Mouse (Mus musculus): Measurements from ENCODE around the gene Bnc1. TPM values are rescaled to one million over a fixed set of nuclear protein-coding genes. Genes with fewer than 3 reads are reported as not detected.

Bnc1 gene
- total RNA-seq, 2 experiments from 2014 or later = 0.08 TPM; not detected in 1

Other genes starting within 250 kb of the Bnc1 start
- gene Ramac, start 229.4 kb downstream of the Bnc1 start, total RNA-seq (2021) = 10 to 100 TPM; 31.5 to 35.9 TPM
- gene 3110040N11Rik, start 202.8 kb downstream of the Bnc1 start, total RNA-seq (2021) = 10 to 100 TPM; 28.6 to 30.5 TPM
- gene Btbd1, start 162.9 kb downstream of the Bnc1 start, total RNA-seq (2021) = 100 to 1,000 TPM; 177 to 218 TPM
- not detected for gene Gm10160, start 136.5 kb downstream of the Bnc1 start, total RNA-seq (2021)
- gene Tm6sf1, start 133.3 kb downstream of the Bnc1 start, total RNA-seq (2021) = 100 to 1,000 TPM in 1 of 2 experiments, 10 to 100 TPM in 1; 92.9 to 136 TPM
- 10 to 100 TPM; 11.8 to 12.3 TPM for gene Hdgfl3, start 57.8 kb downstream of the Bnc1 start, total RNA-seq (2021)
- gene Sh3gl3, start 181.5 kb upstream of the Bnc1 start, total RNA-seq (2021) = 1 to 10 TPM; 5.7 to 6.4 TPM

Data from gastrocnemius, postnatal 4 days (tissue).